Mouse (Mus musculus): ENCODE data around the gene Hebp1. TPM values are rescaled to one million over a fixed set of nuclear protein-coding genes. Genes with fewer than 3 reads are reported as not detected.
A peak's percentile ranks its signal among the peaks of the same experiment; 100 is the strongest.

The Hebp1 gene
- total and polyA plus RNA-seq, 2 experiments = 317 to 334 TPM

- no peak for TF ChIP-seq CTCF (IDR thresholded peaks at IDR 0.05; ENCODE audit: low read depth, low read length)
- TF ChIP-seq POLR2A (IDR thresholded peaks at IDR 0.05; ENCODE audit: extremely low read depth, insufficient read depth, low read length) = no peak
- WGBS = 26% methylated on average over 3 of the region's 3 CpGs
- peak overlapping the region; percentile 98 for H3K27ac ChIP-seq (replicated peaks; ENCODE audit: insufficient read depth, low read depth, low read length)
- H3K79me2 ChIP-seq (ENCODE audit: control insufficient read depth, insufficient read depth, low read length) = peaks cover 10% of the 10 kb centered on the region; the same call in 1 of the 2 replicates
- peaks cover 6% of the 10 kb centered on the region; the same call in 1 of the 2 replicates for H3K36me3 ChIP-seq (ENCODE audit: control insufficient read depth, insufficient read depth, low read length)
- H3K27me3 ChIP-seq (ENCODE audit: control insufficient read depth, insufficient read depth, low read length) = no peaks in the 10 kb centered on the region
- H3K9ac ChIP-seq (ENCODE audit: low read depth, low read length) = peak overlapping the region; percentile 80
- peaks cover 29% of the 10 kb centered on the region for H3K4me1 ChIP-seq (ENCODE audit: control insufficient read depth, insufficient read depth, low read length)
- peak overlapping the region; percentile 81 for H3K4me3 ChIP-seq (ENCODE audit: insufficient read depth, low read depth, low read length)
- peak; percentile 45 for DNase-seq (ENCODE audit: extremely low read depth, low read depth, low spot score)
Observed at GRCm38 (mm10) chr6:135166262-135166661, 31.6 kb downstream of the Hebp1 start.

GRCm38 (mm10) chr6:135165706-135166105 lies 32.1 kb downstream of the Hebp1 start:
- TF ChIP-seq CTCF (IDR thresholded peaks at IDR 0.05; ENCODE audit: low read depth, low read length) = no peak
- TF ChIP-seq POLR2A (IDR thresholded peaks at IDR 0.05; ENCODE audit: extremely low read depth, insufficient read depth, low read length) = no peak
- no peak for DNase-seq (ENCODE audit: extremely low read depth, low read depth, low spot score)
- H3K27me3 ChIP-seq (ENCODE audit: control insufficient read depth, insufficient read depth, low read length) = no peaks in the 10 kb centered on the region
- peaks cover 10% of the 10 kb centered on the region; the same call in 1 of the 2 replicates for H3K79me2 ChIP-seq (ENCODE audit: control insufficient read depth, insufficient read depth, low read length)
- peaks cover 6% of the 10 kb centered on the region; the same call in 1 of the 2 replicates for H3K36me3 ChIP-seq (ENCODE audit: control insufficient read depth, insufficient read depth, low read length)
- H3K4me1 ChIP-seq (ENCODE audit: control insufficient read depth, insufficient read depth, low read length) = peaks cover 31% of the 10 kb centered on the region
- peak overlapping the region; percentile 54 for H3K9ac ChIP-seq (ENCODE audit: low read depth, low read length)
- WGBS = 18% methylated on average over 2 of the region's 2 CpGs
- H3K27ac ChIP-seq (replicated peaks; ENCODE audit: insufficient read depth, low read depth, low read length) = peak overlapping the region; percentile 98
- 0 out of 2 replicates have a peak overlapping the region, but pooled peaks have one; percentile 11 for H3K4me3 ChIP-seq (ENCODE audit: insufficient read depth, low read depth, low read length)

GRCm38 (mm10) chr6:135165191-135165590 lies 32.6 kb downstream of the Hebp1 start:
- Histone ChIP-seq H3K27me3 (ENCODE audit: control insufficient read depth, insufficient read depth, low read length) (no peaks in the 10 kb centered on the region), H3K9ac (ENCODE audit: low read depth, low read length) (peak overlapping the region; percentile 54), H3K36me3 (ENCODE audit: control insufficient read depth, insufficient read depth, low read length) (peaks cover 6% of the 10 kb centered on the region; the same call in 1 of the 2 replicates), H3K27ac (replicated peaks; ENCODE audit: insufficient read depth, low read depth, low read length) (peak overlapping the region; percentile 98), H3K4me3 (ENCODE audit: insufficient read depth, low read depth, low read length) (peak overlapping the region; percentile 10; the same call in 1 of the 2 replicates), H3K4me1 (ENCODE audit: control insufficient read depth, insufficient read depth, low read length) (peaks cover 31% of the 10 kb centered on the region), H3K79me2 (ENCODE audit: control insufficient read depth, insufficient read depth, low read length) (peaks cover 10% of the 10 kb centered on the region; the same call in 1 of the 2 replicates)
- 18% methylated on average over 3 of the region's 3 CpGs for WGBS
- TF ChIP-seq CTCF (IDR thresholded peaks at IDR 0.05; ENCODE audit: low read depth, low read length) (no peak), POLR2A (IDR thresholded peaks at IDR 0.05; ENCODE audit: extremely low read depth, insufficient read depth, low read length) (no peak)
- DNase-seq (ENCODE audit: extremely low read depth, low read depth, low spot score) = peak; percentile 98

GRCm38 (mm10) chr6:135162861-135163260 lies 35.0 kb downstream of the Hebp1 start:
- no peak for TF ChIP-seq POLR2A (IDR thresholded peaks at IDR 0.05; ENCODE audit: extremely low read depth, insufficient read depth, low read length)
- no peak for TF ChIP-seq CTCF (IDR thresholded peaks at IDR 0.05; ENCODE audit: low read depth, low read length)
- Histone ChIP-seq H3K4me3 (ENCODE audit: insufficient read depth, low read depth, low read length) (no peak overlapping the region), H3K4me1 (ENCODE audit: control insufficient read depth, insufficient read depth, low read length) (peaks cover 37% of the 10 kb centered on the region)

GRCm38 (mm10) chr6:135162311-135162710 lies 35.5 kb downstream of the Hebp1 start:
- Histone ChIP-seq H3K27me3 (ENCODE audit: control insufficient read depth, insufficient read depth, low read length) (no peaks in the 10 kb centered on the region), H3K27ac (replicated peaks; ENCODE audit: insufficient read depth, low read depth, low read length) (peak overlapping the region; percentile 96), H3K4me1 (ENCODE audit: control insufficient read depth, insufficient read depth, low read length) (peaks cover 37% of the 10 kb centered on the region)

More at GRCm38 (mm10) chr6:135162861-135163260, 35.0 kb downstream of the Hebp1 start:
- Histone ChIP-seq H3K27ac (replicated peaks; ENCODE audit: insufficient read depth, low read depth, low read length) (peak overlapping the region; percentile 96), H3K79me2 (ENCODE audit: control insufficient read depth, insufficient read depth, low read length) (peaks cover 17% of the 10 kb centered on the region; the same call in 1 of the 2 replicates), H3K27me3 (ENCODE audit: control insufficient read depth, insufficient read depth, low read length) (no peaks in the 10 kb centered on the region), H3K9ac (ENCODE audit: low read depth, low read length) (no peak overlapping the region), H3K36me3 (ENCODE audit: control insufficient read depth, insufficient read depth, low read length) (peaks cover 6% of the 10 kb centered on the region; the same call in 1 of the 2 replicates)
- 56% methylated on average over 4 of the region's 4 CpGs for WGBS
- no peak for DNase-seq (ENCODE audit: extremely low read depth, low read depth, low spot score)

GRCm38 (mm10) chr6:135161356-135161755 lies 36.5 kb downstream of the Hebp1 start:
- H3K4me3 ChIP-seq (ENCODE audit: insufficient read depth, low read depth, low read length) = no peak overlapping the region
- no peak overlapping the region; the same call in 1 of the 2 replicates for H3K27ac ChIP-seq (replicated peaks; ENCODE audit: insufficient read depth, low read depth, low read length)
- WGBS = 64% methylated on average over 4 of the region's 4 CpGs
- TF ChIP-seq POLR2A (IDR thresholded peaks at IDR 0.05; ENCODE audit: extremely low read depth, insufficient read depth, low read length) = no peak
- TF ChIP-seq CTCF (IDR thresholded peaks at IDR 0.05; ENCODE audit: low read depth, low read length) = no peak
- H3K79me2 ChIP-seq (ENCODE audit: control insufficient read depth, insufficient read depth, low read length) = peaks cover 22% of the 10 kb centered on the region; the same call in 1 of the 2 replicates
- peaks cover 6% of the 10 kb centered on the region; the same call in 1 of the 2 replicates for H3K36me3 ChIP-seq (ENCODE audit: control insufficient read depth, insufficient read depth, low read length)
- H3K27me3 ChIP-seq (ENCODE audit: control insufficient read depth, insufficient read depth, low read length) = no peaks in the 10 kb centered on the region
- H3K9ac ChIP-seq (ENCODE audit: low read depth, low read length) = no peak overlapping the region; the same call in 1 of the 2 replicates
- DNase-seq (ENCODE audit: extremely low read depth, low read depth, low spot score) = peak; percentile 42
- peaks cover 38% of the 10 kb centered on the region for H3K4me1 ChIP-seq (ENCODE audit: control insufficient read depth, insufficient read depth, low read length)

More at GRCm38 (mm10) chr6:135162311-135162710, 35.5 kb downstream of the Hebp1 start:
- 20% methylated on average over 3 of the region's 3 CpGs for WGBS
- Histone ChIP-seq H3K36me3 (ENCODE audit: control insufficient read depth, insufficient read depth, low read length) (peaks cover 6% of the 10 kb centered on the region; the same call in 1 of the 2 replicates), H3K79me2 (ENCODE audit: control insufficient read depth, insufficient read depth, low read length) (peaks cover 17% of the 10 kb centered on the region; the same call in 1 of the 2 replicates), H3K4me3 (ENCODE audit: insufficient read depth, low read depth, low read length) (no peak overlapping the region), H3K9ac (ENCODE audit: low read depth, low read length) (peak overlapping the region; percentile 59)
- peak; percentile 100 for DNase-seq (ENCODE audit: extremely low read depth, low read depth, low spot score)
- TF ChIP-seq POLR2A (IDR thresholded peaks at IDR 0.05; ENCODE audit: extremely low read depth, insufficient read depth, low read length) (no peak), CTCF (IDR thresholded peaks at IDR 0.05; ENCODE audit: low read depth, low read length) (no peak)
